Mouse (Mus musculus): Measurements from ENCODE around the gene Igf2bp1.
"Not testable (repeated sequence)": the region's sequence is repeated elsewhere in the genome, so short reads cannot be mapped to it uniquely, and the experiment has no call there.

Igf2bp1 gene

GRCm38 (mm10) chr11:95963304-95963703, 42.4 kb downstream of the Igf2bp1 start:
- in situ Hi-C loops (cut with MboI) = no loop called here

GRCm38 (mm10) chr11:95959152-95959551, 46.6 kb downstream of the Igf2bp1 start:
- in situ Hi-C loops (cut with MboI) = no loop called here

GRCm38 (mm10) chr11:95958251-95958650, 47.5 kb downstream of the Igf2bp1 start:
- in situ Hi-C loops (cut with MboI) = no loop called here

GRCm38 (mm10) chr11:95957407-95957806, 48.3 kb downstream of the Igf2bp1 start:
- in situ Hi-C loops (cut with MboI) = no loop called here

- in situ Hi-C loops (cut with MboI) = no loop called here
Measured at GRCm38 (mm10) chr11:95953313-95953712, 52.4 kb downstream of the Igf2bp1 start.

GRCm38 (mm10) chr11:95945838-95946472, 59.8 kb downstream of the Igf2bp1 start:
- in situ Hi-C loops (cut with MboI) = no loop called here

GRCm38 (mm10) chr11:95939828-95940507, 65.8 kb downstream of the Igf2bp1 start:
- in situ Hi-C loops (cut with MboI) = no loop called here

- in situ Hi-C loops (cut with MboI) = no loop called here
Measured at GRCm38 (mm10) chr11:95936409-95936808, 69.3 kb downstream of the Igf2bp1 start.

- in situ Hi-C loops (cut with MboI) = not testable (repeated sequence)
Measured at GRCm38 (mm10) chr11:95932168-95932567, 73.6 kb downstream of the Igf2bp1 start.

- in situ Hi-C loops (cut with MboI) = no loop called here
Measured at GRCm38 (mm10) chr11:95926398-95926797, 79.3 kb downstream of the Igf2bp1 start.

- in situ Hi-C loops (cut with MboI) = no loop called here
Measured at GRCm38 (mm10) chr11:95925976-95926375, 79.8 kb downstream of the Igf2bp1 start.

GRCm38 (mm10) chr11:95924215-95924614, 81.5 kb downstream of the Igf2bp1 start:
- in situ Hi-C loops (cut with MboI) = no loop called here

GRCm38 (mm10) chr11:95923477-95923876, 82.3 kb downstream of the Igf2bp1 start:
- in situ Hi-C loops (cut with MboI) = not testable (repeated sequence)

GRCm38 (mm10) chr11:95921991-95922621, 83.6 kb downstream of the Igf2bp1 start:
- in situ Hi-C loops (cut with MboI) = no loop called here

GRCm38 (mm10) chr11:95916426-95916825, 89.3 kb downstream of the Igf2bp1 start:
- in situ Hi-C loops (cut with MboI) = no loop called here

GRCm38 (mm10) chr11:95915006-95915710, 90.6 kb downstream of the Igf2bp1 start:
- in situ Hi-C loops (cut with MboI) = no loop called here

- in situ Hi-C loops (cut with MboI) = no loop called here
Measured at GRCm38 (mm10) chr11:95914571-95914991, 91.2 kb downstream of the Igf2bp1 start, which contains the start of gene B4galnt2. Gene B4galnt2, minus strand, starts transcription at chr11:95914891.

- in situ Hi-C loops (cut with MboI) = no loop called here
Measured at GRCm38 (mm10) chr11:95913959-95914566, 91.7 kb downstream of the Igf2bp1 start.

GRCm38 (mm10) chr11:95911579-95911978, 94.2 kb downstream of the Igf2bp1 start:
- in situ Hi-C loops (cut with MboI) = no loop called here

GRCm38 (mm10) chr11:95907805-95908524, 97.8 kb downstream of the Igf2bp1 start:
- in situ Hi-C loops (cut with MboI) = no loop called here

All from mature B cell (primary cell).